Mouse (Mus musculus): Measurements from ENCODE around the gene Ddx56. TPM values are rescaled to one million over a fixed set of nuclear protein-coding genes. Genes with fewer than 3 reads are reported as not detected.
A peak's percentile ranks its signal among the peaks of the same experiment; 100 is the strongest.

The Ddx56 gene
- polyA plus RNA-seq, 1 experiment from 2014 or later = 93.9 TPM

DNA sequence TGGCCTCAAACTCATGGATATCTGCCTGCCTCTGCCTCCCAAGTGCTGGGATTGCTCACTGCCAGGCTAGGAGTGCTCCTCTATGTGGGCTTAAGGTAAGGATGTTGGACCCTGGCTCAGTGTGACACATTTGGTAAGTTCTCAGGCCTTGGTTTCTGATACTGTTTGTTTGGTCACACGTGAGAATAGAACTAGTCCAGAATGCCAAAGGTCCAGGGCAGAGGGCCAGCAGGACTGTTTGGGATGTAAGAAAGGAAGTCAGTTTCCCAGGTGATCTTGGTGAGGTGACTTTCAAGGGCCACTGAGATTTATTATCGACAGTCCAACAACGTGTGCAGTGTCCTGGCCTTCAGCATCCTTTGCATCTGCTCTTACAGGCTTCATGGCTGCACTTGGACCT is 8.9 kb upstream of the Ddx56 start:
- H3K4me1 ChIP-seq (replicated peaks; ENCODE audit: control insufficient read depth, insufficient read depth, low read length) = peaks cover 5% of the 10 kb centered on the region; the same call in 1 of the 2 replicates
- no peak overlapping the region for H3K4me2 ChIP-seq (replicated peaks; ENCODE audit: low read depth, low read length)
- no peaks in the 10 kb centered on the region for H3K27me3 ChIP-seq (ENCODE audit: control insufficient read depth, insufficient read depth, low read length)
- H3K36me3 ChIP-seq (ENCODE audit: control insufficient read depth, insufficient read depth, low read length) = no peaks in the 10 kb centered on the region; the same call in 1 of the 2 replicates
- no peak for DNase-seq (ENCODE audit: low spot score)
- 81% methylated on average over 3 of the region's 3 CpGs for WGBS
- no peak for ATAC-seq (ENCODE audit: low FRiP score)
- H3K4me3 ChIP-seq (ENCODE audit: low read depth, low read length) = no peak overlapping the region
- no peak overlapping the region for H3K27ac ChIP-seq (ENCODE audit: low read depth, low read length)
- H3K9me3 ChIP-seq (ENCODE audit: control insufficient read depth, low read length) = no peaks in the 10 kb centered on the region
- H3K9ac ChIP-seq (ENCODE audit: low read depth, low read length) = no peak overlapping the region

- H3K9me3 ChIP-seq (ENCODE audit: control insufficient read depth, low read length) = no peaks in the 10 kb centered on the region
- peak overlapping the region; percentile 95 for H3K9ac ChIP-seq (ENCODE audit: low read depth, low read length)
- H3K27ac ChIP-seq (ENCODE audit: low read depth, low read length) = peak overlapping the region; percentile 74
- H3K4me1 ChIP-seq (replicated peaks; ENCODE audit: control insufficient read depth, insufficient read depth, low read length) = peaks cover 5% of the 10 kb centered on the region; the same call in 1 of the 2 replicates
- H3K27me3 ChIP-seq (ENCODE audit: control insufficient read depth, insufficient read depth, low read length) = no peaks in the 10 kb centered on the region
- 28% methylated on average over 7 of the region's 7 CpGs for WGBS
- ATAC-seq (ENCODE audit: low FRiP score) (peak; percentile 33), DNase-seq (ENCODE audit: low spot score) (no peak)
- peaks cover 3% of the 10 kb centered on the region; the same call in 1 of the 2 replicates for H3K36me3 ChIP-seq (ENCODE audit: control insufficient read depth, insufficient read depth, low read length)
- H3K4me2 ChIP-seq (replicated peaks; ENCODE audit: low read depth, low read length) = peak overlapping the region; percentile 81
- H3K4me3 ChIP-seq (ENCODE audit: low read depth, low read length) = peak overlapping the region; percentile 98; the same call in 1 of the 2 replicates
These were observed 7.5 kb upstream of the Ddx56 start for GRCm38 (mm10) chr11:6275094-6275484.

DNA sequence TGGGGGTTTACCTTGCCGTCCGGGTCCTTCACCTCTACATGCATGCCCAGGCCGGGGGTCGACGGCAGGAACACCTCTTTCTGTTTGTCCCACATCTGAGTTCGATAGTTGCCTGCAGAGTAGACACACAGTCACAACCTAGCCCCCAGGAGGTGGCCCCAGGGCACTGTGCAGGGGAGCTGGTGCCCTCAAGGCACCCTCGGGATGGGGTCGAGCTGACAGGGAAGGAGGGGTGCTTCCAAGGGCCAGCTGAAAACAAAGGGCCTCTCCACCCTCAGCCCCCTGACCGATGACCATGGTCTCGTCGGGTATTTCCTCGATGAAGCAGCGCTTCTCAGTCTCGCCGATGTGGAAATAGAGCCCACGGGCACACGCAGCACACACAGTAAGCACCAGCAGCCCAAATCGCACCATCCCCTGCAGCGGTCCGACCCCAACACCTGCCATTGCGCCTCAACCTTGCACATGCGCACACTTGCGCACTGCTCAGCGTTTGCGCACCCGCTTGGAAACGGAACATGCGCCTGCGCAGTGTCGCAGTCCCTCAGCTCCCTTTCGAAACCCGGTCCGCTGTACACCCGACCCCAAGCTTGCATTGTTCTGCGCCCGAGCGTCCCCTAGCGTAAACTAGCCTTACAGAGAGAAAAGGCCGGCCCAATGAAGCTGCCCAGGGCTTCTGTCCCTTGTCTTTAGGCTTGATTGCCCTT is 7.0 kb upstream of the Ddx56 start, which contains the start of gene Tmed4:
TSS of gene Tmed4 (minus strand) at position 484 of the 707 bp plus-strand sequence.
- DNase-seq (ENCODE audit: low spot score) = peak; percentile 99
- Histone ChIP-seq H3K4me2 (replicated peaks; ENCODE audit: low read depth, low read length) (peak within 1 kb of the TSS; percentile 81), H3K9me3 (ENCODE audit: control insufficient read depth, low read length) (no peaks in the 10 kb centered on the region), H3K36me3 (ENCODE audit: control insufficient read depth, insufficient read depth, low read length) (peaks cover 3% of the 10 kb centered on the region; the same call in 1 of the 2 replicates), H3K9ac (ENCODE audit: low read depth, low read length) (peak within 1 kb of the TSS; percentile 95), H3K27ac (ENCODE audit: low read depth, low read length) (peak within 1 kb of the TSS; percentile 74), H3K4me1 (replicated peaks; ENCODE audit: control insufficient read depth, insufficient read depth, low read length) (peaks cover 5% of the 10 kb centered on the region; the same call in 1 of the 2 replicates), H3K27me3 (ENCODE audit: control insufficient read depth, insufficient read depth, low read length) (no peaks in the 10 kb centered on the region), H3K4me3 (ENCODE audit: low read depth, low read length) (peak within 1 kb of the TSS; percentile 98)
- under 1% methylated on average over 39 of the region's 39 CpGs for WGBS
- ATAC-seq (ENCODE audit: low FRiP score) = peak; percentile 96

- Histone ChIP-seq H3K27ac (ENCODE audit: low read depth, low read length) (no peak overlapping the region), H3K4me1 (replicated peaks; ENCODE audit: control insufficient read depth, insufficient read depth, low read length) (peaks cover 5% of the 10 kb centered on the region; the same call in 1 of the 2 replicates), H3K27me3 (ENCODE audit: control insufficient read depth, insufficient read depth, low read length) (no peaks in the 10 kb centered on the region), H3K4me2 (replicated peaks; ENCODE audit: low read depth, low read length) (peak overlapping the region; percentile 81), H3K36me3 (ENCODE audit: control insufficient read depth, insufficient read depth, low read length) (peaks cover 3% of the 10 kb centered on the region; the same call in 1 of the 2 replicates), H3K9ac (ENCODE audit: low read depth, low read length) (peak overlapping the region; percentile 95), H3K4me3 (ENCODE audit: low read depth, low read length) (peak overlapping the region; percentile 98), H3K9me3 (ENCODE audit: control insufficient read depth, low read length) (no peaks in the 10 kb centered on the region)
- 75% methylated on average over 11 of the region's 11 CpGs for WGBS
- DNase-seq (ENCODE audit: low spot score) (no peak), ATAC-seq (ENCODE audit: low FRiP score) (no peak)
These were observed 6.0 kb upstream of the Ddx56 start for GRCm38 (mm10) chr11:6273607-6274006.

DNA sequence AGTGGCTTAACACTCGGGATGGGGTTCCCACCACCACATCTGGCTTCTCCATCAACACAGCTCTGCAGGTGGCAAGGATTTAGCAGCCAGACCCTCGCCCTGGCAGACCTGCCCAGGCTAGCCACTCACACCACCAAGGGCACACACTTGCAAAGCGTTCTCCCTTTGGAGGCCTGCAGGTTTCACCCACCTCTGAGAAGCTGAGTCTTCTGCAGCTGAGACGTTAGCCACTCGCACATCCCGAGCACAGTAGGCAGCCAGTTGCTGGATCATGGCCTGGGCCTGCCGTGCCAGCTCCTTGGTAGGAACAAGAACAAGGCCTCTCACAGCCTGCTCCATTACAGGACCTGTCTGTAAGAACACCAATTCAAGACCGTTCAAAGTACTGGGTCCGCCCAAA is 951 bp downstream of the Ddx56 start:
- DNase-seq (ENCODE audit: low spot score) (no peak), ATAC-seq (ENCODE audit: low FRiP score) (no peak)
- 72% methylated on average over 9 of the region's 9 CpGs for WGBS
- Histone ChIP-seq H3K9me3 (ENCODE audit: control insufficient read depth, low read length) (no peaks in the 10 kb centered on the region), H3K36me3 (ENCODE audit: control insufficient read depth, insufficient read depth, low read length) (peaks cover 22% of the 10 kb centered on the region), H3K4me3 (ENCODE audit: low read depth, low read length) (peak overlapping the region; percentile 90), H3K27ac (ENCODE audit: low read depth, low read length) (no peak overlapping the region), H3K9ac (ENCODE audit: low read depth, low read length) (peak overlapping the region; percentile 84), H3K4me1 (replicated peaks; ENCODE audit: control insufficient read depth, insufficient read depth, low read length) (peaks cover 5% of the 10 kb centered on the region; the same call in 1 of the 2 replicates), H3K4me2 (replicated peaks; ENCODE audit: low read depth, low read length) (peak overlapping the region; percentile 69), H3K27me3 (ENCODE audit: control insufficient read depth, insufficient read depth, low read length) (no peaks in the 10 kb centered on the region)

GRCm38 (mm10) chr11:6261434-6262082 is 6.0 kb downstream of the Ddx56 start:
- H3K9ac ChIP-seq (ENCODE audit: low read depth, low read length) = no peak overlapping the region
- DNase-seq (ENCODE audit: low spot score) (peak; percentile 89), ATAC-seq (ENCODE audit: low FRiP score) (no peak)
- H3K9me3 ChIP-seq (ENCODE audit: control insufficient read depth, low read length) = no peaks in the 10 kb centered on the region
- no peaks in the 10 kb centered on the region for H3K27me3 ChIP-seq (ENCODE audit: control insufficient read depth, insufficient read depth, low read length)
- H3K27ac ChIP-seq (ENCODE audit: low read depth, low read length) = no peak overlapping the region
- H3K4me2 ChIP-seq (replicated peaks; ENCODE audit: low read depth, low read length) = no peak overlapping the region
- WGBS = 80% methylated on average over 10 of the region's 10 CpGs
- no peak overlapping the region for H3K4me3 ChIP-seq (ENCODE audit: low read depth, low read length)
- H3K4me1 ChIP-seq (replicated peaks; ENCODE audit: control insufficient read depth, insufficient read depth, low read length) = peaks cover under 1% of the 10 kb centered on the region; the same call in 1 of the 2 replicates
- peaks cover 34% of the 10 kb centered on the region for H3K36me3 ChIP-seq (ENCODE audit: control insufficient read depth, insufficient read depth, low read length)

DNA sequence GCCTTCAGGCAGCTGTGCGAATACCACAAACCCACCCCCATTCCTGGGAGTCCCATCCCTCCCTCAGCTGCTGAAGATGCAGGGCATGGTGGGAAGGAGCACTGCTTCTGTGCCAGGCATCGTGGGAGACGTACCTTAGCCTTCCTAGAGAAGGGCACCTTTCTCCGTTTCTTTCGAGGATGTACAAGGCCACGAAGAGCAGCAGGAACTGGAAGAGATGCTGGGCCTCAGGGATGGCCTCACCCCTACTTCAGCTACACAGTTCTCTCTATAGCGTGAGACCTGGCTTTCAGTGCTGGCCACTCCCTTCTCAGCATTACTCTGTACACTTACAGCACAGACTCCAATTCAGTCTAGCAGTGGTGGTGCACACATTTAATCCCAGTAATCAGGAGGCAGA is 8.2 kb downstream of the Ddx56 start:
- ATAC-seq (ENCODE audit: low FRiP score) = no peak
- Histone ChIP-seq H3K4me1 (replicated peaks; ENCODE audit: control insufficient read depth, insufficient read depth, low read length) (no peaks in the 10 kb centered on the region), H3K27ac (ENCODE audit: low read depth, low read length) (no peak overlapping the region), H3K4me2 (replicated peaks; ENCODE audit: low read depth, low read length) (no peak overlapping the region), H3K9ac (ENCODE audit: low read depth, low read length) (no peak overlapping the region), H3K36me3 (ENCODE audit: control insufficient read depth, insufficient read depth, low read length) (peaks cover 28% of the 10 kb centered on the region), H3K27me3 (ENCODE audit: control insufficient read depth, insufficient read depth, low read length) (no peaks in the 10 kb centered on the region), H3K4me3 (ENCODE audit: low read depth, low read length) (no peak overlapping the region), H3K9me3 (ENCODE audit: control insufficient read depth, low read length) (no peaks in the 10 kb centered on the region)
- no peak for DNase-seq (ENCODE audit: low spot score)
- WGBS = 94% methylated on average over 7 of the region's 7 CpGs

- Histone ChIP-seq H3K4me3 (ENCODE audit: low read depth, low read length) (no peak overlapping the region), H3K36me3 (ENCODE audit: control insufficient read depth, insufficient read depth, low read length) (peaks cover 15% of the 10 kb centered on the region), H3K27me3 (ENCODE audit: control insufficient read depth, insufficient read depth, low read length) (no peaks in the 10 kb centered on the region), H3K27ac (ENCODE audit: low read depth, low read length) (no peak overlapping the region), H3K4me2 (replicated peaks; ENCODE audit: low read depth, low read length) (no peak overlapping the region), H3K9ac (ENCODE audit: low read depth, low read length) (no peak overlapping the region), H3K9me3 (ENCODE audit: control insufficient read depth, low read length) (no peaks in the 10 kb centered on the region), H3K4me1 (replicated peaks; ENCODE audit: control insufficient read depth, insufficient read depth, low read length) (no peaks in the 10 kb centered on the region)
- DNase-seq (ENCODE audit: low spot score) (no peak), ATAC-seq (ENCODE audit: low FRiP score) (0 out of 2 replicates have a peak, but pooled peaks have one; percentile 27)
- WGBS = 72% methylated on average over 6 of the region's 6 CpGs
These were observed 11.0 kb downstream of the Ddx56 start for GRCm38 (mm10) chr11:6256490-6257072.
